Mouse (Mus musculus) fat pad, adult 2 months (tissue): ENCODE data around the gene Gpr182.

ENCODE experiments used
- DNase-seq: peaks from one replicate; pipeline ENCODE4 v3.0.0-alpha.2; 2011; ENCODE audit warnings: low read depth, low spot score; ENCODE audit errors: extremely low read depth

The Gpr182 gene

DNA sequence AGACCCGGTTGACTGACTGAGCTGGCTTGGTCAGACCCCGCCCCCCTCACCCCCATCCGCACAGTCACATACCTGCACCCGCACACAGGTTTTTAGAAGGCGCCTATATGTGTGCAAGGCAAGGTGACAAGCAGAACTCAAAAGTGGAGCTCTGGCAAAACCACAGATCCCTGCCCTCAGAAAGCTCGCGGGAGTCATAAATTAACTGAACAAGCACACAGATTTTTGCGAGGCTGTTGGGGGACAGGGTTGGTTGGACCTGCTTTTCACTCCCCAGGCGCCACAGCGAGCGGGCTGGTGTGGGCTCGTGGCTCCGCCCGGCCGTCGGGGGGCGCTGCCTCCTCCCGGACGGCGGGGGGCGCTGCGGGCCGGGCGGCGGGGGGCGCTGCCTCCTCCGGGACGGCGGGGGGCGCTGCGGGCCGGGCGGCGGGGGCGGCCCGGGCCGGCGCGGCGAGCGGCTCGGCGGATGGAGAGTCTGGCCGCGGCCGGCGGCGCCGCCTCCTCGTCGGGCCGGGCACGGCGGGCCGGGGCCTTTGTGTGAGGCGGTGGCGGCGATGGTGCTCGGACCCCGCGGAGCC, 12.4 kb downstream of the Gpr182 start, which contains the start of gene Zbtb39:
Zbtb39 (plus strand) TSS at position 456 of the 578 bp plus-strand sequence.
- no peak for DNase-seq

DNA sequence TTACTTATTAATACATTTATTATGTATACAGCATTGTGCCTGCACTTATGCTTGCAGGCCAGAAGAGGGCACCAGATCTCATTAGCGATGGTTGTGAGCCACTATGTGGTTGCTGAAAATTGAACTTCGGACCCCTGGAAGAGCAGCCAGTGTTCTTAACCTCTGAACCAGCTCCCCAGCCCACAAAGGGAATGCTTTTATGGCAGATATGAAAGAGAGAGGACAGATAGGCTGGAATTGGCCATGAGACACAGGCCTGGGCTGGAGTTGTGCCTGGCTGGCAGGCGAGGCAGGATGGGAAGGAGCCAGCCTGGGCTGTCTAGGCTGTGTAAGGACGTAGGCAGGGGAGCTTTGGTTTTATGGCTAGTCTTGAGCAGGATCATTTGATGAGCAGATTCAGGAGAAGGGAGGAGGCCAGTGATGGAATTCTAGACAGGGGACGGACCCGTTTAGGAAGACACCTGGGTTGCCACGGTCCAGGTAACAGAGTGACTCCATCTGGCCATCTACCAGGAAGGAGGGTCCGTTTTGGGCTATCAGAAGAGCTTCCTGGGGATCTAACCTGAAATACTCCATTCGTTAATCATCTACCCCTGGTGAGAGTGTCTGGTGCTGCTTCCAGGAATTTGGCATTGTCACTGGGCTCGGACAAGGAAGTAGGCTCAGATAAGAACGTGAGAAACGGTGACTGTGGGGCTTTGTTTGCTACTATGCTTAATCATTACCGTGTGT, 13.2 kb downstream of the Gpr182 start:
- no peak for DNase-seq

DNA sequence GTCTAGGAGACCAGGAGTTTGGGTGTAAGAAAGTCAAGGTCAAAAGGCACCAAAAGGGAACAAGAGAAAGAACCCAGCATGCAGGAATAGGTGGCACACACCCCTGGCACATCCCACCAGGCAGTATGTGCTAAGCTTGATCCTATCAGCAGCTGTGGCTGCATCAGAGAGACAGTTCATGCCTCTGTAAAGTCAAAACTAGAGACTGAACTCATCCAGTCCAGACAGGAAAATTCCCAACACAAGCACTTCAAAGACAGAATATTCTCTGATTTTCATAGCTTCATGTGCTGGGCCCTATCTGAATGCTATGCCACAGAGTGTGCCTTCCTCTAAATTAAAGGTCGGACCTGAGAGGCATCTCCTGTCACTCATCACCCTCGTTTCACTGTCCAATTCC, 14.0 kb downstream of the Gpr182 start:
- no peak for DNase-seq

DNA sequence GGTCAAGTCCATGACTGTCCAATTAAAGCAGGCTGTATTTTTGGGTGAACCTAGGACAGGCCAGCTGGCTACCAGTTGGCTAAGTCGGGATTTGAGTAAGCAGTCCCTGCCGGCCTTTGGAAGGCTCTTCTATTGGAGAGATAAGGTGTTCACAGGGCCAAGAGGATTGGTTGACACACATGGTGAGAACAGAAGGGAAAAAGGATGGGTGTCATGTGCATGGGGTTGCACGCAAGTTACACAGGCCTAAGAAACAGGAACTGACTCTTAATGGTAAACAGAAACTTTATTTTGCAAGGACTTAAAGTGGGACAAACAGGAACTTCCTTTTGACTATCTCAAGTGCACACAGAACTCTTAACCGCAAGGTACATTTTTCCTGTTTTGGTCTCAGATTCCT, 14.6 kb downstream of the Gpr182 start:
- no peak for DNase-seq

DNA sequence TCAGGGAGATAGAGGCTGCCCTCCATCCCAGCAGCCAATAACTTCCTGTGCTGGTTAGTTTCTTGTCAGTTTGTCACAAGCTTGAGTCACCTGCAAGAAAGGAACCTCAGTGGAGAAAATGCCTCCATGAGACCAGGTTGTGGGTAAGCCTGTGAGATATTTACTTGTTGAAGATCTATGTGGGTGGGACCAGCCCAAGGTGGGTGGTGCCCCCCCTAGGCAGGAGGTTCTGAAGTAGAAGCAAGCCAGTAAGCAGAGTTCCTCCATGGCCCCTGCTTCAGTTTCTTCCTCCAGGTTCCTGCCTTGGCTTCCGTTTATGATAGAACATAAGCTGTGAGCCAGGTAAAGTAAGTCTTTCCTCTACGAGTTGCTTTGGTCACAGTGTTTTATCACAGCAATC, 15.3 kb downstream of the Gpr182 start:
- DNase-seq = no peak

DNA sequence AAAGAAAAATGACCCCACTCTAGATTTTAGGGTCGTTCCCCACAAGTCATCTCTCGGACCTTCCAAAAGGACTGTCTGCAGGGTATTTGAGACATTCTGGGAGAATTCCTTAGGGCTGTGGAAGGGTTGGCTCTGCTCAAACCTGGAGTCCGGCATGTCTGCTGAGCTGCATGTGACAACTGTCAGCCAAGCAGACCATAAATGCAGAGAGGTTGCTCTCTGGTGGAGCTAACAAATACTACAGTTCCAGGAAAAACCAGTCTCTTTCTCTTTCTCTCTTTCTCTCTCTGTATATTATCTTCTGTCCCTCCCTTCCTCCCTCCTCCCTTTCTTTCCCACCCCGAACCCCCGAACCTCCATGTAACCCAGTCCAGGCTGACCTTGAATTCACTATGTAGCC, 17.1 kb downstream of the Gpr182 start:
- no peak for DNase-seq

DNA sequence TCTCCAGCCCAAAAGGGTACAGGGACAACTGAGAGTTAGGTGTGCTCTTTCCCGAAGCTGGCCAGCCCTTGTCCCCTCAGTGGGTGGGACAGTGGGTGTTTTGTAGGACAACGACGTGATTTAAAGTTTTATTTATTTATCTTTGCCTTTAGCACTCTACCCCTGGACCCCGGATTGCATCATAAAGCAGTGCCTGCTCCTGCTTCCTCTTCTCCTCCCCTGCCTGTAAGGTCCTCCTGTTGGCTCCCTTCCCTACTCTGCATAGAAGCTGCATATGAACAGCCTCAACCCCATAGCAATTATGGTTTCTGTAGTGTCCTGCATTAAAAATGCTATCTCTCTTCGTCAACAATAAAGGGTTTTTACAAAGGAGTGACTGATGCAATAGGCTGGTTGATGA, 20.1 kb downstream of the Gpr182 start:
- no peak for DNase-seq

DNA sequence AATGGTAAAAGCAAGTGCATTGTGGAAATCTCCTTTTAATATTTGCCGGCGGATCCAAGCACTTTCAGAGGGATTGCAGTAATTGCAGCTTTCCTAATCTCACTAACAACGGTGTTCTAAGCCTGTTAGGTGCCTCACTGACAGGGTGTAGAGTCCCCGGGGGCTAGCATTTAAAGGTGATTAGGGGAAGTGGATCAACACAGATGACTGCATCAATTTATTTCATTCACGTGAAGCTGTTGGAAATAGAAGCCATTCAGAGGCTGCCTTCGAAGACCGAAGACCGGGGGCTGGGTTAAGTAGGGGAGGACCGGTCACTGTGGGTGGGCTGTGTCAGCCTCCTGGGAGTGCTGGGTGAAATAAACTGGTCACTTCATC, 20.6 kb downstream of the Gpr182 start:
- no peak for DNase-seq

DNA sequence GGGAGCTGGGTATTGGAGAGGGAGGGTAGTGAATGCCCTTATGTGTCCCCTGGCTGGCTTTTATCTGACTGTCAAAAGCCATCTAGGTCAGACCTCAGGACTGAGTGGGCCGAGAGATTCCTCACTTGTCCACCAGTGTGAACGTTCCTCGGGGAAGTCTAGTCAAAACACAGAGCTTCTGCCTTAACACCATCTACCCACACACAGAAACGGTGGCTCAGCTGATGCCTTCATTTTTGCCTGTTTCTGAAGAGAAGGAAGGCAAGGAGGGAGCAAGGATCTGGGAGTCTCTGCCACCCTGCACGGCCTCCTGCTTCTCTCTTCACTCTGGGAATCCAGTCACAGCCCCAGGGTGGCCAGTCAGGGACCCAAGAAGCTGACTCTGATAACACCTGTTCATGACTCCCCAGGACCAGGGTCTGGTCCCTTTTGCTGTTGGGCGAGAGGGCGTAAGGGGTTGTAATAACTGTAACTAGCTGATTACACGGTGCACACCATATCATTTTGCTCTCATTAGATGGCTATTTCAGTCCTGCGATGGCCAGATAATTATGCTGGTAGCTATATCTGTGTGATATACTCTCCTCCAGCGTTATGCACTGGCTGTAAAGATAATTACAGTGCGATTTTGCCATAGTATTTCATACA, 21.1 kb downstream of the Gpr182 start:
- DNase-seq = no peak

DNA sequence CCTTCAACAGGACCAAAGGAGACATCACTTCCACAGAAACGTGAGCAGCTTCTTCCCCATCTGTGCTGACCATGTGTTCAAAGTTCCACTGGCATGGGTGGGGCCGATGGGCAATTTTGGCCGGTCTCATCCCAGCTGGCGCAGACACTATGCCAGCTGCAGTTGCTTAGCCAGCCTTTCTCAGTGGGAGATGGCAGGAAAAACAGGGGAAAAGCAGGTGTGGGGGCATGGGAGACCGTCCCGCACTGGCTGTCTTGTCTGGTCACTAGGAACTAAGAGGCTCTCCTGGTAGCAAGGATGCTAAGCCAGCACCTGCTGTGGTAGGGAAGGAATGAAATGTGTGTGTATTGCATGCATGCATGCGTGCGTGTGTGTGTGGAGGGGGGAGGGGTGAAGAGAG, 23.1 kb downstream of the Gpr182 start:
- DNase-seq = no peak

DNA sequence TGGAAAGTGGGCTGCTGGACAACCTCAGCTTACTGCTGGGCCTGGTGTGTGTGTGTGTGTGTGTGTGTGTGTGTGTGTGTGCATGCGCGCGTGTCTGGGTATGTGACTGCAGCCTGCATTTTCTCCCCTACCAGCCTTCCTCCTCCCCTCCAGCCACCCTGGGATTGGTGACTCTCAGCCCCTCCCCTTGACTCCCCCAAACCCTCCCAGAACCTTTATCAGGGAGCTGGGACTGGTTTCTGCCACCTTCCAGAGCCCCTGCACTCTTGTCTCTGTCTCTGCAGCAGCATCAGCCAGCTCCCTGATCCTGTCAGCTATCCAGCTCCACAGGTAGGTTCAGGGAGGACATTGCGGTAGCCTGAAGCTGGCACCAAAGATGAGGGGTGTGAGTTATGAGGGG, 26.4 kb downstream of the Gpr182 start:
- no peak for DNase-seq

DNA sequence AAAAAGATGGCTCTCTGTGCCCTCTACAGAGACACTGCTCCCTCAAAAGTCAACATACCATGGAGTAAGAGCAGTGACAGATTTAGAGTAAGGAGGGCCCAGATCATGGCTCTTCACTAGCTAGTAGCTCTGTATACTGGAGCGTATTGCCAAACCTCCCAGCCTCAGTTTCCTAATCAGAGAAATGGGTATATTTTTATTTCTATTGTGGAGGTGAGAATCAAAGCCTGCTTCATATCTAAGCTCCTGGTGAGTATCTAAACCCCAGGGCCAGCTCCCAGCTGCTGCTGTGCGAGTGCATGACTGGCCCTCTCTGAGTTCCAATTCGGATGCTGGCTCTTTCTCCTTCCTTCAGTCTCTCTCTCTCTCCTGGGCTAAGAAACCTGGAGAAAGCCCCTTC, 27.4 kb downstream of the Gpr182 start, which contains the start of gene Tac2:
Tac2 (plus strand) TSS at position 301 of the 400 bp plus-strand sequence.
- no peak for DNase-seq

DNA sequence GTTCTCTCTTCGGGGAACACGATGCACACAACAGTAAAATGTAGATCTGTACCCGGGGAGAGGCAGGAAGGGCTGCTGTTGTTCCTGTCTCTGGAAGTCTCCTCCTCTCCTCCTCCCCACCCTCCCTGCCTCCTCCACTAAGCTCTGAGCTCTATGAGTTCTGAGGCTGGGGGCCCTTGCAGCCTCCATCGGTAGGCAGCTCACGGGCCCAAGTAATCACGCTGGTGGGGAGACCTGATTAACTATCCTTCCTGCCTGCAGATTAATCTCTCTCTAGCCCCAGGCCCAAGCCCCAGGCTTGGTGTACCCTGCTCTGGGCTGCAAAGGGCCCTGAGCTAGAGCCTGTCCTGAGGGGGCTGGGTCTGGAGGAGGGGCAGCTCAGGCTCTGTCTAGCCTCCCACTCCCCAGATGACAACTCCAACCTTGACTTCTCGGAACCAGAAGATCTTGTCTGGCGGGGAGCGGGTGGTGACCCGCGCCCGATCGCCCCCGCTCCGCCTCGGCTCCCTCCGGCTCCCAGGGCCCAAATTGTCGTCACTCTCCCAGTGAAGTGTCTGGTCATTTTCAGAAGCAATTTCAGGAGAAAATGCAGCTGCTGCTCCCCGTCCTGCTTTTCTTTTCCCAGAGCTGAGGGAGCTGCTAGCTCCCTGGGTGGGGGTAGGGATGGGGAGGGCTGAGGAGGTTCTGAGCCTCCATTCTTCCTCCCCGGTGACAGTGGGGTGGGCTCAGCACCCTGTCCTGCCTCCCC, 29.7 kb downstream of the Gpr182 start:
- no peak for DNase-seq

DNA sequence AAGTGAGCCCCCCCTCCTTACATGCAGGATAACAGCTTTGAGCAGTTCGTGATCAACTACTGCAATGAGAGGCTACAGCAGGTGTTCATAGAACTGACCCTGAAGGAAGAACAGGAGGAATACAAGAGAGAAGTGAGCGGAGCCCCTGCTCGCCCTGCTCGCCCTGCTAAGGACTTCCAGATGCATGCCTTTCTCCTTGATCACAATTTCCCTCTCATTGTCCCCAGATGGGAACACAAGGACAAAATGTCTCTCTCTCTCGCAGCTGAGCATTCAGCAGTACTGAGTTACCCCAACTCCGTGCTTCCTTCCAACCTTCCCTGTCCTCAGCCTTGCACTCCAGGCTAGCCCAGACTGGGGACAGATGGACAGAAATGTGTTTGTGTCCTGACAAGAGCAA, 38.8 kb downstream of the Gpr182 start:
- DNase-seq = no peak

DNA sequence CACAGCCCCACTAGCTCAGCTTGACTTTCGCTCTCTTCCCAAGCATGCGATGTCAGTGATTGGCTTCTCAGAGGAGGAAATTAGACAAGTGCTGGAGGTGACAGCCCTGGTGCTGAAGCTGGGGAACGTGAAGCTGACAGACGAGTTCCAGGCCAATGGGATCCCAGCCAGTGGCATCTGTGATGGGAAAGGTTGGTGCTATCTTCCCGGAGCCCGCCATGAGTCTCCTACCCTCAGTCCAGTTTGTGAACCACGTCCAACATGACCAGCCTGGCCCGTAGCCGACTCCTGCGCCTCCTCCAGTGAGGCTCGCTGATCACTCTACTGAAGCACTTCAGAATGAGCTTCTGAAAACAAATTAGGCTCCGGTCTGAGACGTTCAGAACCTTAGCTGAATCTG, 41.2 kb downstream of the Gpr182 start:
- DNase-seq = no peak

DNA sequence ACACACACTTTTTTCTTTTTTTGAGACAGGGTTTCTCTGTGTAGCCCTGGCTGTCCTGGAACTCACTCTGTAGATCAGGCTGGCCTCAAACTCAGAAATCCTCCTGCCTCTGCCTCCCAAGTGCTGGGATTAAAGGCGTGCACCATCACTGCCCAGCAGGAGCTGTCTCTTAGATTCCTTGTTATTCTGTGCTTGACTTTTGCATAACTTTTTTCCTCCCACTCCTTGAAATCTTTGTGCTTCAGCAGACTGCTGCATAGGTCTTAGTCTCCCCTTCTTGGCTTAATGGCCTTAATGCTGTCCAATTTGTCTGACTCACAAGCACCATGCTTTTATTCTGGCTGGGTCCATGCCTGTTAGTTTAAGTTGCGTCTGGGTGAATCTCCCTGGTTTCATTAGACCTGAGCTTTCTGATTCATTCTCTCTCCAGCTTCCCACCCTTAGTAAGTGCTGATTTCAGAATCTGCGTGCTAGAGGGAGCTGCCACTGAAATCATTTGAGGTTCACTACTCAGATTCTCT, 42.6 kb downstream of the Gpr182 start:
- no peak for DNase-seq

DNA sequence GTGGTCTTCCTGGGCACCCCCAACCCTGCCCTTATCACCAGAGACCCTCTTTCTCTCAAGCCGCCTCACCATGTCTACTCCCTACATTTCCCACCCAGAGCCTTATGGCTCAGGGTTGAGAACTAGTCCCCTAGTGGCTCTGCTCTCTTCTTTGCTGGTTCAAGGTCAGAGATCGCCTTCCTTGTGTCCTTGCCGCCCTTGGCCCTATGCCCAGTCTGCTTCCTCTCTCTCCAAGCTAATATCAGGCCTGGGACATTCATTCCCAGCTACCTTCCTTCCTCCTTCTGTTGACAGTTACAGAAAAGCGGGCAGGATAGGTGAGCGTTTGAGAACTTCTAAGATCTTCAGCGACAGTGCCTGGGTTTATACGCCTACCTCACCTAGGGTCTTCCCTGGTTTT, 43.8 kb downstream of the Gpr182 start:
- DNase-seq = no peak

DNA sequence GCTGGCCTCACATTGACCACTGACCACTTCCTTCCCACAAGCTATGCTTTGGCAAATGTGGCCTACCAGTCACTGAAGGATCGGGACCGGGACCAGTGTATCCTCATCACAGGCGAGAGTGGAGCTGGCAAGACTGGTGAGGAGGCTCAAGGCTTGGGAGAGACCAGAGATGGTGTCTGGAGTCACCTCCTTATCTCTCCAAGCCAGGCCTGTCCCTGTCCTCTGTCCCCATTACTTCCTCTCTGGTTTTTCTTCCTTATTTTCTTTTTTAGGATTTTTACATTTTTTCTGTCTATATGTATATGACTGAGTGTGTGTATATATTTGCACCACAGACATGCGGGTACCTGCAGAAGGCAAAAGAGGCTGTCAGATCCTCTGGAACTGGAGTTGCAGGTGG, 45.7 kb downstream of the Gpr182 start:
- DNase-seq = no peak

DNA sequence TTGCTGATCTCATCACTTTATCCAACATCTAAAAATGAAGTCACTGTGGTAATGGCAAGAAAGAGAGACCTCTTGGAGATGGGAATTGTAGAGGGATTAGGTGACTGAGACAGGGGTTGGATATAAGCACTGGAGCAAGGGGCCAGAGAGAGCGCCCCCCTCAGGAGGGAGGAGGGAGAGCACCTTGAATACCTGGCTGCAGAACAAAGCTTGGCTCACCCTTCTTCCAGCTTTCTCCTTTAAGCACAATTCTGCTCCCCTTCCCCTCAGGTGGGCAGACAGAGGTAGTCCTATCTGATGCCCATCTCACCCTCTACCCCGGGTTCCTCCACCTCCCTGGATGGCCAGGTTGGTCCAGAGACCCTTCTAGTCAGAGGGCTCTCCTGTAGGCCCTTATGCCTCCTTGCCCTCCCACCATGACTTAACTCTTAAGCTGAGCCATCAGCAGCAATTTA, 46.7 kb downstream of the Gpr182 start, which contains the start of gene Myo1a:
Myo1a (plus strand) TSS at position 405 of the 455 bp plus-strand sequence.
- no peak for DNase-seq

DNA sequence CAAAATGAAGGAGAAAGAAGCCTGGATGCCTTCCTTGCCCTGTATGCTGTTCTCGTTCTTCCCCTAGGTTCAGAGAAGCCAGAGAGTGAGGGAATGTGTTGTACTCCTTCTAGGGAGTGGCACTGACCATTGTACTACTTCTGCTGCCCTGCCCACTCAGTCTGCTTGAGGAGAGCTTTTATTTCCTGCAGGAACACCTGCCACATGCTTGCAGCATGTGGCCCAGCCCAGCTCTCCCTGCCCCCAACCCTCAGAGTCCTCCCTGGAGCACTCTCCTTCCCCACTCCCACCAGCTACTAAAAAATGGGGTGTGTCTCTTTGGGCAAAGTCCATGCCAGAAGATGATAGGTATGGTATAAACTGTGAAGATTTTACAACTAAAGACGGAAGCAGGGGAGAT, 47.2 kb downstream of the Gpr182 start:
- DNase-seq = no peak

DNA sequence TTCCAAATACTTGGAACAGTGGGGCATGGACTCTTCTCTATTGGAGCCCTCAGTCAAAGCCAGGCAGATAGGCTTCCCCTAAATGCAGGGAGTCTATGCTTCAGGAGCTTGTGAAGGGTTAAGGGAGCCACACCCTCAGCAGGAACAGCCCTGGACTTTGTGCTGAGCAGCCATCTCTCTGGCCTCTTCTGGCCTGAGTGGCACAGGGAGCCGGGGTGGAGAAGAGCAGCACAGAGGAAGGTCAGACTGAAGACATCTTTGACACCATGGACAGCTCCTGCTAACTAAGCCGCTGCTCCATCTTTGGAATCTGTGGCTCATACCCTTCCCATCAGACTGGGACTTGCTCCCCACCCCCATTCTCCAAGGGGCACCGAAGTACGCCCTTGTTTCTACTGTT, 48.2 kb downstream of the Gpr182 start:
- no peak for DNase-seq
